Mouse (Mus musculus) CD8-positive naive resting alpha-beta T cell, adult 2 months (primary cell): ENCODE results near the gene L3mbtl1.
A peak's percentile ranks its signal among the peaks of the same experiment; 100 is the strongest.

Experiments used
- DNase-seq, 2 experiments: peaks; one replicate each; pipeline ENCODE4 v3.0.0; 2022; ENCODE audit warnings: low read depth in 2 of 2, low spot score in 2 of 2

The L3mbtl1 gene

GRCm38 (mm10) chr2:162939562-162939961 is 3.7 kb upstream of the L3mbtl1 start:
- no peak for DNase-seq

GRCm38 (mm10) chr2:162943931-162944330 is 659 bp downstream of the L3mbtl1 start:
- DNase-seq, result no peak

DNA sequence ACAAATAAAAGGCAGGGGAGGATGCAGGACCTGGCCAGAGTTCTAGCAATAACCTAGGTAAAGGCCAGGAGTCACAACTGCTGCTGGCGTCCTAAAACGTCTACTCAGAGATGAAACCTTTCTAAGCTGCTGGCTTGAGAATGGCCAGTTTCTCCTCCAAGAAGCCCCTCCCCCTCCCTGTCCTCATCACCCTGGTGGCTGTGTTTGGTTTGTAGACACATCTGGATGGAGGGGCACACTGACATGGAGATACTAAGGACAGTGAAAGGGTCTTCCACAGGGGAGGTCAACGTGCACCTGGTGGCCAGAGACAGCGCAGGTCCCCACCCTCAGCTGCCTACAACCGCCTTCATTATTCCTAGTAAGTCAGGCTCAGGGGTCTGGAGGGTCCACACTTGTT is 3.7 kb downstream of the L3mbtl1 start:
- DNase-seq, result no peak

GRCm38 (mm10) chr2:162947736-162948135 is 4.5 kb downstream of the L3mbtl1 start:
- no peak for DNase-seq

- no peak for DNase-seq
Observed at GRCm38 (mm10) chr2:162948221-162948620, 4.9 kb downstream of the L3mbtl1 start.

GRCm38 (mm10) chr2:162950776-162951175 is 7.5 kb downstream of the L3mbtl1 start:
- DNase-seq, result no peak

DNA sequence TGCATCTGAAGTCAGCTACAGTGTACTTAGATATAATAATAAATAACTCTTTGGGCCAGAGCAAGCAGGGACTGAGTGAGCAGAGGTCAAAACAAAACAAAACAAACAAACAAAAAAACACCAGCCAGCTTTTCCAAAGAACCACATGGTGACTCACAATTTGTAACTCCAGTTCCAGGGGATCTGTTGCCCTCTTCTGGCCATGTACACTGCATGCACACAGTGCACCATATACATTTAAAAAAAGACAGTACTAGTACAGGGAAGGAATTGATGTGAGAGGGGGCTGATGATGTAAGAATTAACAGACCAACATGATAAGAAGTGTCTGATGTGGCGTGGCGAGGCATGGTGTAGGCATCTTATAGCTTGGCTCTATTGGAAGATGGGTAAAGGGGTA is 13.6 kb downstream of the L3mbtl1 start:
- DNase-seq, result no peak

DNA sequence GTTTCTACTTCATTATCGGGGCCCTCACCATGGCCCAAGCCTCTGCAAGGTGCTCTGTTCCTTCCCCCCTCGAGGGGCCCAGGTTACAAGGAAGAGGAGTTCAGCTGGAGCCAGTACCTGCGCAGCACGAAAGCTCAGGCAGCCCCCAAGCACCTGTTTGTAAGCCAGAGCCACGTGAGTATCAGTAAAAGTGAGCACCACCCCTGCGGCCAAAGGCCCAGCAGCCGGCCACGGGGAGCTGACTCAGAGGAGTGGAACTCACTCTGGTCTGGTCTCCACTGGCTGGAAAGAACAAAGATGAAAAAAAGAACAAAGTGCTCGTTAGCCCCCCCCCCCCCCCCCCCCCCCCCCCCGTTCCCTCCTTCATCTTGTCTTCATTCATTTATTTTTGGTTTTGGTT is 18.0 kb downstream of the L3mbtl1 start:
- DNase-seq, result no peak

GRCm38 (mm10) chr2:162966734-162967133 is 23.5 kb downstream of the L3mbtl1 start:
- no peak for DNase-seq

DNA sequence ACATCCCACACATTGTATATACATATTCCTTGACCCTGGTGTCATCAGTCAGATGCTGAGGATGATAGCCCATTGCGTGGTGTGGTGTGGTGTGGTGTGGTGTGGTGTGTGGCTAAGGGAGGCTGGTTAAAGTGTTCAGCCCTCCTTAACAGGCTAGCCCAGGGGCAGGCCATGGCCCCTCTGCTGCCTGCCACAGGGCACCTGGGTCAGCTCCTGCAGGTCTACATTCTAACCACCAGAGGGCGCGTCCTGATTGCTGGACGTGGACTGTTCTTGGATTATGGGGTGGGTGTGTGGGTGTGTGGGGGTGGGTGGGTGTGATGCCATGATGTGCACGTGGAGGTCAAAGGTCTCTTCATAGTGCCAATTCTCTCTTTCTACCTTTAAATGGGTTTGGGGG is 25.1 kb downstream of the L3mbtl1 start:
- peak; percentile 22 to 39 for DNase-seq

DNA sequence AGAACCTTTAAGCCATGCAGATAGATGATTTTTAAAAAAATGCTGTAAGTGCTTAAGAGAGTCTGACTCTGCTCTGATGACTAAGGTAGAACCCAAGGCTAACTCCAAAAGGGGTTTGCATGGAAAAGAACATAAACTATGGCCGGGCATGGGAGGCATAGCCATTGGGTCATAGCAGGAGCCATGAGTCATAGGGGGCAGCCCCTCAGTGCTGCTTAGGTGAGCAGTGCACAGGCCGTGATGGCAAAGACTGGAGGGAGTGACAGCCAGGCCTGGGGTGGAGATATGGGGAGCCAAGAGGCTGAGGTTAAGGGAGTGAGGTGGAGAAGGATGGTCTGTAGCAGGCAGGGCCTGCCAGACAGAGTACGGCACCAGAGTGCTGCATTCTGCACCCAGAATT is 25.8 kb downstream of the L3mbtl1 start:
- DNase-seq, result no peak

GRCm38 (mm10) chr2:162970896-162971295 is 27.6 kb downstream of the L3mbtl1 start:
- DNase-seq, result no peak

GRCm38 (mm10) chr2:162972752-162973151 is 29.5 kb downstream of the L3mbtl1 start:
- DNase-seq, result no peak

- no peak for DNase-seq
Observed at GRCm38 (mm10) chr2:162973206-162973605, 29.9 kb downstream of the L3mbtl1 start.

DNA sequence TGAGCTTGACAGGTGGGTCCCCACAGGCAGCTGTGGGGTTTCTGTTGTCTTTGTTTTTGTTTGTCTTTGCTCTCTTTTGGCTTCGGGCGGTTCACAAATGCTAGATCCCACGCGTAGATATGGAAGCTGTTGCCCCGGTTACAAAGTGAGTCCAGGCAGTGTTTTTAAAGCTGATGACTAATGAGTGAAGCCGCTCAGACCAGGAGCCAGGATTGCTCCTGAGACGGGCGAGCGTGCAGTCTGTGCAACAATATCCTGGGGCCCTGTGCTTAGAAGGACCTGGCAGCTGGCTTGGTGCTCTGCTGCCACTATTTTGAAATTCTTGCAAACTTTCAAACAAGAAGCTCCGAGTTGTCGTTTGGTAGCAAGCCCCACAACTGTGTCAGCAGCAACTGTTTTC is 30.4 kb downstream of the L3mbtl1 start:
- no peak for DNase-seq

- no peak for DNase-seq
Observed at GRCm38 (mm10) chr2:162975157-162975775, 32.0 kb downstream of the L3mbtl1 start.

DNA sequence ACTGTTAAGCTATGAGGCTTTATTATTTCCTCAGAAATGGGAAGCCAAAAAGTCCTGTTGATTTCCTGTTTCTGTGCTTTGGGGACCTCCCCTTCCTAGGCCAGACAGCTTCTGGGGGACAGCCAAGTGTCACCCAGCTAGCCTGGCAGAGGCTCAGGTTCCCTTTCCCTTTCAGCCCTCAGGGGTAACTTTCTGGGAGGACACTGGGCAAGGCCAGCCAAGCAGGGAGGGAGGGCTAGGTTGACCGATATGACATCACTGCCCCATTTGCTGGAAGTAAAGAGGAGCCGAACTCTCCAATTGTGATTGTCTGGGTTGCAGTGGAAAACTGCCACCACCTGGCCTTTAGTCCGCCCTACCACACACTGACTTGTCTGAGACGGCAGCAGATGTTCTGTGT is 32.7 kb downstream of the L3mbtl1 start:
- no peak for DNase-seq

DNA sequence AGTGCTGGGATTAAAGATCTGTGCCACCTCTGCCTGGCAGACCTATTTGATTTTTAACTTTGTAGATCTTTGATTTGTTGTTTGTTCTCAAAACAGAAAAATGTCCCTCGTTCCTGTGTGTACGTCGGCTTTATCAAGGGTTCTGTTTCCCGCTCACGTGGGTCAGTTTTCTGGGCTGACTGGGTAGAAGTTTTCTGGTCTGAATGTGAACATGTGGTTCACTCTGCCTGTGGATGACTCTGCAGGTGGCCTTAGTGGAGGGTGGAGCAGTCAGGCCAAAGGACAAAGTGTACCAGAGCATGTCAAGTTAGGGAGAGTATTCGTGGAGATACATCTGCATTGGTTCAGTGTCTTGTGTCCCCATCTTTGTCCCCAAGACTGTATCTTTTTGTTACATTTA is 41.1 kb downstream of the L3mbtl1 start:
- DNase-seq, result no peak

GRCm38 (mm10) chr2:162985923-162986322 is 42.7 kb downstream of the L3mbtl1 start:
- DNase-seq, result no peak

- no peak for DNase-seq
Observed at GRCm38 (mm10) chr2:162986764-162987163, 43.5 kb downstream of the L3mbtl1 start.

GRCm38 (mm10) chr2:162987218-162987617 is 43.9 kb downstream of the L3mbtl1 start, which contains the start of gene Sgk2:
Gene Sgk2 (plus strand): TSS chr2:162987330.
- DNase-seq, result no peak

DNA sequence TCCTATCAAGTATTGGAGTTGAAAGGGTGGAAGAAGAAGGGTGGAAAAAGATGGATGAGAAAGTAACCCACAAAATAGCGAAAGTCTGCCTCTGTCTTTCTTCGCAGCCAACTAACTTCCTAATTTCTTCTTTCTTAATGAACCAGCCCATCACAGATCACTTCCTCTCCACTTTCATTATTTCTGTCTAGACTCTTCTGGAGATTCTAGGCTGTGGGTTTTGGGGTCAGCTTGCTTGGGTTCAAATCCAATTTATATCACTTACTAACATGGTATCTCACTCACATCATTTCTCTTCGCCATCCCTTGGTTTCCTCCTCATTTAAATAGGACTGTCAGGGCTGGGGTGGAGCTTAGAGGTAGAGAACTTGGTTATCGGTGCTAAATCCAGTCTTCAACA is 45.0 kb downstream of the L3mbtl1 start:
- DNase-seq, result no peak

GRCm38 (mm10) chr2:162991394-162992083 is 48.3 kb downstream of the L3mbtl1 start:
- no peak for DNase-seq
